Mouse (Mus musculus) right cerebral cortex, postnatal 14 days (tissue): Measurements from ENCODE around the gene BC025920.

Experiments used
- DNase-seq: peaks from one replicate; pipeline ENCODE4 v3.0.0; 2022

The BC025920 gene

GRCm38 (mm10) chr10:81574081-81575056, 31.7 kb upstream of the BC025920 start, which contains the start of gene Tle2:
Gene Tle2 (plus strand): TSS chr10:81574561.
- DNase-seq = no peak

- no peak for DNase-seq
These were observed 30.9 kb upstream of the BC025920 start for GRCm38 (mm10) chr10:81575208-81575631.

GRCm38 (mm10) chr10:81575695-81576094, 30.4 kb upstream of the BC025920 start:
- no peak for DNase-seq

- no peak for DNase-seq
These were observed 26.1 kb upstream of the BC025920 start for GRCm38 (mm10) chr10:81579967-81580366.

GRCm38 (mm10) chr10:81580441-81581070, 25.5 kb upstream of the BC025920 start:
- DNase-seq = no peak

GRCm38 (mm10) chr10:81583347-81583746, 22.7 kb upstream of the BC025920 start:
- no peak for DNase-seq

GRCm38 (mm10) chr10:81588739-81589138, 17.3 kb upstream of the BC025920 start:
- no peak for DNase-seq

GRCm38 (mm10) chr10:81591846-81592245, 14.2 kb upstream of the BC025920 start:
- no peak for DNase-seq

GRCm38 (mm10) chr10:81592631-81593030, 13.4 kb upstream of the BC025920 start:
- no peak for DNase-seq

- no peak for DNase-seq
These were observed 12.8 kb upstream of the BC025920 start for GRCm38 (mm10) chr10:81593223-81593622.

- DNase-seq = no peak
These were observed 12.1 kb upstream of the BC025920 start for GRCm38 (mm10) chr10:81593935-81594334.

- DNase-seq = no peak
These were observed 10.5 kb upstream of the BC025920 start for GRCm38 (mm10) chr10:81595599-81595998.

- DNase-seq = no peak
These were observed 9.5 kb upstream of the BC025920 start for GRCm38 (mm10) chr10:81596611-81597010.

- DNase-seq = no peak
These were observed 8.7 kb upstream of the BC025920 start for GRCm38 (mm10) chr10:81597137-81597950.

GRCm38 (mm10) chr10:81598342-81598741, 7.7 kb upstream of the BC025920 start:
- no peak for DNase-seq

GRCm38 (mm10) chr10:81598871-81599270, 7.2 kb upstream of the BC025920 start:
- no peak for DNase-seq

- no peak for DNase-seq
These were observed 6.4 kb upstream of the BC025920 start for GRCm38 (mm10) chr10:81599630-81600029.

- DNase-seq = no peak
These were observed 6.0 kb upstream of the BC025920 start for GRCm38 (mm10) chr10:81600096-81600495.

- peak; percentile 96 for DNase-seq
These were observed 5.3 kb upstream of the BC025920 start, which contains the start of gene Tle6 for GRCm38 (mm10) chr10:81600738-81601203. Gene Tle6 (minus strand): TSS chr10:81601073.

GRCm38 (mm10) chr10:81601396-81601905, 4.6 kb upstream of the BC025920 start:
- no peak for DNase-seq

- DNase-seq = no peak
These were observed 3.3 kb upstream of the BC025920 start for GRCm38 (mm10) chr10:81602741-81603151.
